Mouse (Mus musculus) testis, postnatal 14 days (tissue): ENCODE data around the gene Gpr19.
A peak's percentile ranks its signal among the peaks of the same experiment; 100 is the strongest.

Source experiments
- DNase-seq: peaks from one replicate; pipeline ENCODE4 v3.0.0; 2021; ENCODE audit warnings: low spot score

The Gpr19 gene

DNA sequence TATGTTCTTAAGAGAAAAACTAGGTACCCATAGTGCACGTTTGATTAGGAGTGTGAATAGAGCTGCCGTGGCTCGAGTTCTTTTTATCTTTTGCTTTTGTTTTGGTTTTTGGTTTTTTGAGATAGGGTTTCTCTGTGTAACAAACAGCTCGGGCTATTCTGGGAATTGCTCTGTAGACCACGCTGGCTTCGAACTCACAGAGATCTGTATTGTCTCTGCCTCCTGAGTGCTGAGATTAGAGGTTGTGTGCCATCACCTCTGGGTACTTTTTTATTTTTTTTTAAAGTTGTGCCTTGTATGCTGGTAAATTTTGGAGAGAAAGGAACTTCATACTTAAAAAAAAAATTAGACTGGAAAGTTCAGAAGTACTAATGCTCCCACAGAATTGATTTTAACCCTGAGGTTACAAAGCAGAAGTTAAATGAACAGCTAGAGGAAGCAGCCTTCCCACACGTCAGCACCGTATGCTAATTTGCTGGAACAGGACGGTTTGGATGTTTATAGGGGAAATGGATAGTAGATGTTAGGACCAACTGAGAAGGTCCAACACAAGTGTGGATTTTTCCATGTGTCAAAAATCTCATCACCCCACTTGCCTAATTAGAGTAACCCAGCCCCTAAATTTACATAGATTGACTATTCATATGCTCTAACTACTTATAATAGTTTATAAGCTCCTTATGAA lies 24.3 kb upstream of the Gpr19 start:
- no peak for DNase-seq

DNA sequence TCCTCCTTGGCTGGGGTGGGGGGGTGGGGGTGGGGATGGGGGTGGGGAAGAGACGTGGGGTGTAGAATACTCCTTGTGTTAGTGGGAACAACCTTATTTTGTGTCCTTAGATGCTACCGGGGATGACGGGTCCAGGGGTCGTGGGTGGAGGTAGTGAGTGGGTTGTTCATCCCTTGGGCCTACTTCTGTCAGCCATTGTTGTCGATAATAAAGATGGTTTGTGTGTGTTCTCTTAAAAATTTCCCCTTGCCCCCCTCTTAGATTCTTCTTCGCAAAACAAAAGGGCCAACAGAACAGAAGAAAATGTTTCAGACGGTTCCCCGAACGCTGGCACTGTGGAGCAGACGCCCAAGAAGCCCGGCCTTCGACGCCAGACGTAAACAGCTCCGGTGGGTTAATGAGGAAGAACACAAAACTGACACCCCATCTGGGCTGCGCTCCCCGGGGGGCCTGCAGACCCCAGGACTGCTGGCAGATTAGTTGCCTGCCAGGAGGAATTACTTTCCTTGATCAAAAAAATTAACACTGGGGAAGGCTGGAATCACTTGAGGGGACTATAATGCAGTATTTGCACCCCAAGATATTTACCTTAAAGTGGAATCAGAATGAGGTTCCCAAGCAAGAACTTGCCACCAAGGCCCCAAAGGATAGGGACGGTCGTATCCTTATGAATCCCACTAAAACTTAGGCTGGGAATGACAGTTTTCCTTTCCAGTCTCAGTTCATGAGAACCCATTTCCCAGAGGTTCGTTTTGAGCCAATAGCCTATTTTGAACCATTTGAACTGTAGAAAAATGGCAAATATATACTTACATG lies 23.5 kb upstream of the Gpr19 start:
- no peak for DNase-seq

DNA sequence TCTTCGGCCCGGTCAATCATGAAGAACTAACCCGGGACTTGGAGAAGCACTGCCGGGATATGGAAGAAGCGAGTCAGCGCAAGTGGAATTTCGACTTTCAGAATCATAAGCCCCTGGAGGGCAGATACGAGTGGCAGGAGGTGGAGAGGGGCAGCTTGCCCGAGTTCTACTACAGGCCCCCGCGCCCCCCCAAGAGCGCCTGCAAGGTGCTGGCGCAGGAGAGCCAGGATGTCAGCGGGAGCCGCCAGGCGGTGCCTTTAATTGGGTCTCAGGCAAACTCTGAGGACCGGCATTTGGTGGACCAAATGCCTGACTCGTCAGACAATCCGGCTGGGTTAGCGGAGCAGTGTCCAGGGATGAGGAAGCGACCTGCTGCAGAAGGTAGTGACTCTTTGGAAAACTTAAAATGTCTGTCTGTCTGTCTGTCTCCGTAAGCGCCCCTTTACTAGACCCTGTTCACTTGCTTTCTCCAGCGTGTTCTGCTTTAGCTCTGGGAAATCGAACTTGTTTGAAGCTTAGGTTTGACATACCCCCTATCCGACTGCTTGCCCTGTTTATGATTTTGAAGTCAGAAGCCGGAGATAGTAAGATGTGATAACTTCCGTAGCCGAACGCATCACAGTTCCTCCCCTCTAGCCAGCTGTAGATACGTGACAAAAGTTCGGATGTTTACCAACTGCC lies 22.8 kb upstream of the Gpr19 start:
- no peak for DNase-seq

DNA sequence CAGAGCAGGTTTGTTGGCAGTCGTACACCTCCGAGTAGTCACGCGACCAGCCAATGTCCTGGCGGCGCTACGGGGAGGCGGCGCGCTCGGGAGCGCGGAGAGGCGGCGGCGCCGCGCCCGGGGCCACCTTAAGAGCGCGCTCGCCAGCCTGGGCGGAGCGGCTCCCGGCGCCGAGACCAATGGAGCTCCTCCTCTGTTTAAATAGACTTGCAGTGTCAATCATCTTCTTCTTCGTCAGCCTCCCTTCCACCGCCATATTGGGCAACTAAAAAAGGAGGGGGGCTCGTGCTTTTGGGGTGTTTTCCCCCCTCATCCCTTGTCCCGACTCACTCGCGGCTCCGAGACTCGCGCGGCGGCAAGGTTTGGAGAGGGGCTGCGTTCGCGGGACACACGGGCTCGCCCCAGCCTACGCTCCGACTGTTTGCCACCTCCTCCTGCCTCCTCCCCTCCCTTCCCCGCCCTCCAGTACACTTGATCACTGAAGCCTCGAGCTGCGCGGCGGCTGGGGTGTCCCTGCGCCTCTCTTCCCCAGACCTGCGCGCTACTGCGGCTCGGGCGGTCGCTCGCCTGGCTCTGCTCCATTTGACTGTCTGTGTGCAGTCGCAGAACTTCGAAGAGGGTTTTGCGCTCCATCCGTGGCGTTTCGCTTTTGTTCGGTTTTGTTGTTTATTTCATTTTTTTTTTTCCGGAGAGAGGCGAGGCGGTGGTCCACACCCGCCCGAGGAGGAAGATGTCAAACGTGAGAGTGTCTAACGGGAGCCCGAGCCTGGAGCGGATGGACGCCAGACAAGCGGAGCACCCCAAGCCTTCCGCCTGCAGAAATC lies 22.0 kb upstream of the Gpr19 start, which contains the start of gene Cdkn1b:
Gene Cdkn1b, plus strand, starts transcription at position 212 of the 824 bp plus-strand sequence.
- DNase-seq = peak; percentile 81

GRCm38 (mm10) chr6:134919511-134920189 lies 21.3 kb upstream of the Gpr19 start:
- no peak for DNase-seq

- no peak for DNase-seq
These were observed 20.4 kb upstream of the Gpr19 start for GRCm38 (mm10) chr6:134918769-134919168.

- no peak for DNase-seq
These were observed 18.7 kb upstream of the Gpr19 start for GRCm38 (mm10) chr6:134917087-134917486.

DNA sequence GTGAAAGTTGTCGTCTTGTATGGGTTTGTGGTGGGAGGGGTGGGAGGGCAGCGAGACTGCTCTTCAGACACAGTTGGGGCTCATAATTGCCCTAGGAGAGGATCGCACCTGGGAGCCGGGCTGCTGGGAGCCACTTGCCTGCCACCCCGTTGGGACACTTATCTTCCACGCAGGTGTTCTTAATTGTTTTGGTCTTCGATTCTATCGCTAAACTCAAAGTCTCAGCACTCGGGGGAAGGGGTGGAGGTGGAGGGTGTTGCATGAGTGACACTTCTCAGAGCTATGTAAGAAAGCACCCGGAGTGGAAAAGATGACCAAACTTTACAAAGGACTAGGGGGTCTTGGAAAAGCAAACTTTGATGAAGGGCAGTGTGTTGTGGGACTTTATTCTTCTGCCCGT lies 18.3 kb upstream of the Gpr19 start:
- DNase-seq = no peak

GRCm38 (mm10) chr6:134914523-134914922 lies 16.1 kb upstream of the Gpr19 start:
- no peak for DNase-seq

- no peak for DNase-seq
These were observed 7.4 kb upstream of the Gpr19 start for GRCm38 (mm10) chr6:134905811-134906210.

DNA sequence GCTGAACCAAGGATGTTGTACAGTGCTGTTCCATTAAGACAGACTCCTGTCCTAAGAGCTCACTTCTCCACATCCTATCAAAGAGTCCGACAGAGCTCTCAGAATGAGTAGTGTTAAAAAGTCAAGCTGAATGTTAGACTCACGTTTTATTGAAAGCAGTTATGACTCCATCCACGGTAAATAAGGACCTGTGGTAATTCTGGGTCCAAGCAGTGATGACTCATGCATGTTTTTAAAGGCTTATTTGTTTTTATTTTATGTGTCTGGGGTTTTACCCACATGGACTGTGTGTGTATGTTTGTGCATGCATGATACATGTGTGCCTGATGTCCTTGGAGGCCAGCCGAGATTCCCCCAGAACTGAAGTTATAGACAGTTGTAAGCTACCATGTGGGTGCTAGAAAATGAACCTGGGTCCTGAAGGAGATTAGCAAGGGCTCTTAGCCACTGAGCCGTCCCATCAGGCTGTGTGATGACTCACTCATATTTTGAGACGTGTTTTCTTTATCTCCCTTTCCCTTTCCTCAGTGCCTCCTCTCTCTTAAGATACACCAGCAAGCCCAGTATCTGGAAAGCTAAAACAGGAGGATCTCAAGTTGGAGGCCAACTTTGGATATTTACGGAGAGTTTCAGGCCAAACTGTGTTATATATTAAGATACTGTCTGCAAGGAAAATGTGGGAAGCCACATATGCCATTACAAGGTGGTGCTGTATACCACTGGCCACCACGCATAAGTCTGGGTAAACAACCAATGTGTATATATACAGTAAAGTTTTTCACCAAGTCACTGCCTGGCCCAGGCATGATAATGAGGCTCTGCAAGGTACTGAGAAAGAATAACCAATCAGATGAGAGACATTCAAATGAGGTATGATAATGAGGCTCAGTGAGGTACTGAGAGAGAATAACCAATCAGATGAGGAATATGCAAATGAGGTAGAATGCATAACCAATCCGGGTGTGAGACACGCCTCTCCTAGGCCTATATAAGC lies 5.8 kb upstream of the Gpr19 start:
- DNase-seq = no peak

DNA sequence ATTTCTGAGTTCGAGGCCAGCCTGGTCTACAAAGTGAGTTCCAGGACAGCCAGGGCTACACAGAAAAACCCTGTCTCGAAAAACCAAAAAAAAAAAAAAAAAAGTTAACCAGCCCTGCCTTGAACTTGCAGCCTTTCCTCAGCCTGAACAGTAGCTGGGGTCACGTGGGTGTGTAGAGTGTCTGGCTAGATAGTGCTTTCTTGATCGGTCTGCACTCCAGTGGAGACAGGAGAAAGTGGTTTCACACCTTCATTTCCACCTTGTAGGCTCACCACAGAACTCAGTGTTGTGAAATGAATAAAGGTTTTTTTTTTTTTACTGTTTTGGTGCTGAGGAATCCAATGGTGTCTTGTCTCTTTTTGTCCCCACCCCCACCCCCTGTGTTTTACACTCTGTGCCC lies 5.0 kb upstream of the Gpr19 start:
- DNase-seq = no peak

GRCm38 (mm10) chr6:134897443-134898094 lies 809 bp downstream of the Gpr19 start:
- DNase-seq = peak; percentile 96

DNA sequence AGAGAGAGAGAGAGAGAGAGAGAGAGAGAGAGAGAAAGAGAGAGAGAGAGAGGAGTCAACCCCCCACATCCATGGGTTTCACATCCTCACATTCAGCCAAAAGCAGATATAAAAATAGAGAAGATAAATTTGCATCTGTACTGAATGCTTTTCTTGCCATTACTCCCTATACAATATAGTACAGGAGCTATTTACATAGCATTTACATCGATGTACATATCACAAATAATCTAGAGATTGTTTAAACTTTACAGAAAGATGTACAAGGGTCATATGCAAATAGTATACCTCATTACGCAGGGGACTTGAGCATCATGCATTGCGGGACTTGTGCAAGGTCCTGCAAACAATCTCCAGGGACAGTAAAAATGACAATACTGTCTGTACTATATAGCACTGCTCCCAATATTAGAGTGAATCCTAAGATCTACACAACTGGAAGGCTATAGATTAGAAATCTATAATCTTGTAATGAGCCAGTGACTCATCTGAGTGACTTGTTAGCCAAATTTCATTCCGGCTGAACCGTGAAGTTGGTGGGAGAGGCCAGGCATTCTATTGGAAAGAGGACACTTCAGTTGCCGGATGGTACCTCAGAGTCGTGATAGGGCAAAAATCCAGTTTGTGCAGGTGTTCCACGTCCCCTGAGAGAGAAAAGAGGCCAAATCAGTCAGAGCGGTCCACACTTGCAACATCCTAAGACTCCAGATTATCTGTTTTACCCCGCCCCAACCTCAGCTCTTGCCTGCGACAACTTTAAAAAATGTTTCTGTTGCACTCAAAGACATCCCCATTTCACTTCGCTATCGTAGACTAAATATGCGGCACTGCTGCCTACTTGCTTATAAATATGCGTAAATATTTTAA lies 1.6 kb downstream of the Gpr19 start:
- DNase-seq = no peak

DNA sequence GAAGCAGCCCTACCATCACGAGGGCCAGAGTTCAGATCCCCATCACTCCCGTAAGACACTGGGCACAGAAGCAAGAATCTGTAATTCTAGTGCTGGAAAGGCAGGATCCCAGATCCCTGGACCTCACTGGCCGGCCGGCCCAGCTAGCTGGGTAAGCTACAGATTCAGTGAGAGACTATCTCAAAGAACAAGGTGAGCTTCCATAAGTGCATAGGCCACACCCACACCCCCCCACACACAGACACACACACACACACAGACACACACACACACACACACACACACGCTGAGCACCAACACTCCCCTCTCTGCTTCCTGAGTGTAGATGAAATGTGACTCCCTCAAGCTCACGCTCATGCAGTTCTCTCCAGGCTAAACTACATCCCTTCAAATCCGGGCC lies 7.9 kb downstream of the Gpr19 start:
- no peak for DNase-seq

DNA sequence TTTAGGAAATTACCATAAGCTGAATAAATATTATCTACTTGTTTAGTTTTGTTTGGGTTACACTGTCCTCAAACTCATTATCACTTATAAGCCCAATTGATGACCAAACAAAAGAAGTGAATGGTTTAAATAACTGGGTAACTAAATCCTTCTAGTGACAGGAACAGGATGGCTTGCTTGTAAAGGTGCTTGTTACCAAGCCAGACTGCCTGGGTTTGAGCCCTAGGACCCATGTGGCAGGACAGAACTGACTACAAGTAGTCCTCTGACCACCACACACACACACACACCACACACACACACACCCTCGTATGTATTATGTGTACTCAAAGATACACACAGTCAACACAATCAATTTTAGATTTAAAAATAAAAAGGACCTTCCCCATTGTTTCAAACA lies 8.6 kb downstream of the Gpr19 start:
- no peak for DNase-seq

DNA sequence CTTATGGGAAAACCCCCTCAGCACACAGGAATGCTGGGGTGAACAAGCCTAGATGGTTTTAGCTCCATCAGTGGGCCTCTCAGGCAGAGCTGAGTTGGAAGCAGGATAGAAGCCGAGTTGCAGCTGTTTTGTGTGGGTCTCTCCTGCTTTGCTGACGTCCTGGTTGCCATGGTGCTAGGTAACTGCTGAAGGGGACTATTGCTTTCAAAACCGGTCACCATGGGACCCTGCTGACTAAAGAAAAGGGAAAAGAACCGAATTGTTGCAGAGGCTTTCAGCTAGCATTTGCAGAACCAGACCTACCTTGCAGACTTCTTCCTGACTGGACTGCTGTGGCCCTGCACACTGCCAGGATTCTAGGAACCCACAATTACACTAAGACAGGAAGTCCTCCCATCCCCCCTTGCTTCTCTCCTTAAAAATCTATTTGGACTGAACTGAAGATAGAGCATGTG lies 9.8 kb downstream of the Gpr19 start:
- DNase-seq = no peak

DNA sequence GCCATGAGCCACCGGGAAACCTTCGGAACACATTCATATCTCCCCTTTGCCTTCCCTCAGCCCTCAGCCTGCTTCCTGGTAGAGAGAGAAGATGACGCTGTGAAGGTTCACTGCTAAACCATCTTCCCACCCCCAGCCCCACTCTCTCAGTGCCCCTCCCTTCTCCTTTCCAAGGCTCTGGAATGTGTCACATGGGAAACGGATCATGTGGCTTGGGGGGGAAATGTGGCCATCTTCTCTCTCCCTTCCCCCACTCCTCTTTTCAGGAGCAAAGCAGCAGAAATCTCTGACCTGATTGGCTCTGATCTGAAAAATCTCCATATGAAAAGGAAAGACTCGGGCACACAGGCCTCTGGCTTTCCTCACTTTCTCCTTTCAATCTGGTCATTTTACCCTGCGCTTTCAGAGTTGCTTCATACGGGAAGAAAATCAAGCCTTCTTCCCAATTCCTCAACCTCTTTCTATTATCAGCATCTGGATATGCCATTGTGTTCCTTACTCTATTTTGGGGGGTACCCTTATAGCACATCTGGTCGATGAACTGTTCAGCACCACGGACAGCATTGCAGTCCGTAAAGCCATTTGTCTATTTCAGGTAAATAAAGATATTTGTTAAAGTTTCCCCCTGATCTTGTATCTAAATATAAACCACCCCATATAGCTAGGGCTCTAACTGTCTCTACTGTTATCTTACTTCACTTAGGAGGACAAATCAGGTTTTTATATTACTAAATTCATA lies 10.5 kb downstream of the Gpr19 start:
- DNase-seq = no peak
